Mouse (Mus musculus) heart, embryonic 12.5 days (tissue): ENCODE data around the gene Slc16a4. TPM values are rescaled to one million over a fixed set of nuclear protein-coding genes. Genes with fewer than 3 reads are reported as not detected.

Experiments used
- ATAC-seq: fragments of 200-750 bp; cut with Nextera tagmentation; 2 replicates; pipeline ENCODE4 v1.8.0; 2017; ENCODE audit warnings: moderate TSS enrichment, moderate library complexity; ENCODE audit not compliant: insufficient number of reproducible peaks, low FRiP score
- H3K27ac ChIP-seq: fragments of 300-500 bp; sonication (generic); 2 replicates; pipeline ENCODE4 v1.5.1; 2016; ENCODE audit warnings: mild to moderate bottlenecking, moderate library complexity; ENCODE audit not compliant: poor library complexity, severe bottlenecking
- H3K27me3 ChIP-seq: fragments of 300-500 bp; sonication (generic); replicated peaks from 2 replicates; pipeline ENCODE4 v1.6.1; 2016; ENCODE audit warnings: mild to moderate bottlenecking, moderate library complexity
- H3K36me3 ChIP-seq: fragments of 300-500 bp; sonication (generic); 2 replicates; pipeline ENCODE4 v1.6.1; 2016; ENCODE audit warnings: mild to moderate bottlenecking, moderate library complexity
- H3K4me1 ChIP-seq: fragments of 300-500 bp; sonication (generic); replicated peaks from 2 replicates; pipeline ENCODE4 v1.6.1; 2016; ENCODE audit warnings: mild to moderate bottlenecking
- H3K4me2 ChIP-seq: fragments of 300-500 bp; sonication (generic); 2 replicates; pipeline ENCODE4 v1.6.1; 2016; ENCODE audit warnings: mild to moderate bottlenecking, moderate library complexity
- H3K4me3 ChIP-seq: fragments of 300-500 bp; sonication (generic); 2 replicates; pipeline ENCODE4 v1.5.1; 2016; ENCODE audit warnings: mild to moderate bottlenecking
- H3K9ac ChIP-seq: fragments of 300-500 bp; sonication (generic); 2 replicates; pipeline ENCODE4 v1.6.1; 2016; ENCODE audit warnings: mild to moderate bottlenecking, moderate library complexity
- H3K9me3 ChIP-seq: fragments of 300-500 bp; sonication (generic); replicated peaks from 2 replicates; pipeline ENCODE4 v1.6.1; 2016; ENCODE audit warnings: mild to moderate bottlenecking, moderate library complexity
- WGBS: fragments of 180-500 bp; shearing (Covaris S2); methylation state at CpG from one replicate; pipeline ENCODE4 v1.1.7; 2016; 5-methylcytosine and 5-hydroxymethylcytosine counted together
- polyA plus RNA-seq: library from polyadenylated mRNA; unstranded; fragments of >200 nt; fragmentation: Nextera tagmentation; extraction: Ambion mirVana; gene quantifications from 2 replicates; pipeline ENCODE4 v1.2.1, GENCODE M21; 2016

Gene Slc16a4
- polyA plus RNA-seq, 1 experiment from 2014 or later, result 2.6 TPM

GRCm38 (mm10) chr3:107334202-107334934 is 43.3 kb downstream of the Slc16a4 start:
- Histone ChIP-seq H3K27ac (peak overlapping the region; percentile 100), H3K9ac (peak overlapping the region; percentile 90), H3K4me2 (peak overlapping the region; percentile 86), H3K4me1 (peaks cover 20% of the 10 kb centered on the region), H3K4me3 (peak overlapping the region; percentile 94), H3K36me3 (peaks cover 14% of the 10 kb centered on the region), H3K9me3 (no peaks in the 10 kb centered on the region), H3K27me3 (no peaks in the 10 kb centered on the region)
- WGBS, result 9% methylated on average over 12 of the region's 12 CpGs
- no peak for ATAC-seq

GRCm38 (mm10) chr3:107343971-107344370 is 52.9 kb downstream of the Slc16a4 start:
- no peak for ATAC-seq
- no peak overlapping the region for H3K9ac ChIP-seq
- H3K4me2 ChIP-seq, result no peak overlapping the region
- 36% methylated on average over 3 of the region's 3 CpGs for WGBS
- H3K36me3 ChIP-seq, result no peaks in the 10 kb centered on the region
- H3K4me3 ChIP-seq, result no peak overlapping the region
- H3K9me3 ChIP-seq, result no peaks in the 10 kb centered on the region
- peaks cover 4% of the 10 kb centered on the region; the same call in 1 of the 2 replicates for H3K4me1 ChIP-seq
- no peak overlapping the region for H3K27ac ChIP-seq
- no peaks in the 10 kb centered on the region; the same call in 1 of the 2 replicates for H3K27me3 ChIP-seq

- no peak for ATAC-seq
- Histone ChIP-seq H3K4me3 (no peak overlapping the region), H3K27ac (no peak overlapping the region), H3K4me1 (peaks cover 4% of the 10 kb centered on the region; the same call in 1 of the 2 replicates), H3K9me3 (no peaks in the 10 kb centered on the region), H3K36me3 (no peaks in the 10 kb centered on the region), H3K9ac (no peak overlapping the region), H3K4me2 (no peak overlapping the region), H3K27me3 (no peaks in the 10 kb centered on the region; the same call in 1 of the 2 replicates)
- 48% methylated on average over 3 of the region's 3 CpGs for WGBS
These were observed 54.1 kb downstream of the Slc16a4 start for GRCm38 (mm10) chr3:107345033-107345725.

- no peak overlapping the region for H3K9ac ChIP-seq
- 61% methylated on average over 3 of the region's 3 CpGs for WGBS
- H3K27me3 ChIP-seq, result no peaks in the 10 kb centered on the region; the same call in 1 of the 2 replicates
These were observed 58.0 kb downstream of the Slc16a4 start for GRCm38 (mm10) chr3:107349006-107349405.

GRCm38 (mm10) chr3:107351706-107352105 is 60.7 kb downstream of the Slc16a4 start:
- ATAC-seq, result no peak
- H3K27me3 ChIP-seq, result no peaks in the 10 kb centered on the region
- no peaks in the 10 kb centered on the region for H3K36me3 ChIP-seq
- whole genome bisulfite sequencing, result 60% methylated on average over 3 of the region's 3 CpGs
- H3K9ac ChIP-seq, result no peak overlapping the region
- H3K9me3 ChIP-seq, result no peaks in the 10 kb centered on the region
- no peaks in the 10 kb centered on the region for H3K4me1 ChIP-seq
- no peak overlapping the region for H3K4me2 ChIP-seq
- no peak overlapping the region for H3K4me3 ChIP-seq
- H3K27ac ChIP-seq, result no peak overlapping the region

More at GRCm38 (mm10) chr3:107349006-107349405, 58.0 kb downstream of the Slc16a4 start:
- H3K9me3 ChIP-seq, result no peaks in the 10 kb centered on the region
- ATAC-seq, result no peak
- H3K4me2 ChIP-seq, result no peak overlapping the region
- H3K4me1 ChIP-seq, result peaks cover 4% of the 10 kb centered on the region; the same call in 1 of the 2 replicates
- H3K27ac ChIP-seq, result no peak overlapping the region
- H3K4me3 ChIP-seq, result no peak overlapping the region
- H3K36me3 ChIP-seq, result no peaks in the 10 kb centered on the region

GRCm38 (mm10) chr3:107355618-107356260 is 64.7 kb downstream of the Slc16a4 start:
- no peaks in the 10 kb centered on the region for H3K36me3 ChIP-seq
- ATAC-seq, result no peak
- no peak overlapping the region for H3K27ac ChIP-seq
- H3K4me1 ChIP-seq, result peaks cover 9% of the 10 kb centered on the region
- no peaks in the 10 kb centered on the region for H3K9me3 ChIP-seq
- WGBS, result 79% methylated on average over 6 of the region's 6 CpGs
- no peaks in the 10 kb centered on the region for H3K27me3 ChIP-seq
- no peak overlapping the region for H3K4me3 ChIP-seq
- no peak overlapping the region for H3K9ac ChIP-seq
- no peak overlapping the region for H3K4me2 ChIP-seq

GRCm38 (mm10) chr3:107356964-107357441 is 66.0 kb downstream of the Slc16a4 start:
- WGBS, result under 1% methylated on average over 11 of the region's 11 CpGs
- no peak overlapping the region for H3K4me3 ChIP-seq
- H3K27ac ChIP-seq, result no peak overlapping the region
- peak; percentile 78 for ATAC-seq
- no peaks in the 10 kb centered on the region for H3K36me3 ChIP-seq
- peak overlapping the region; percentile 58 for H3K4me2 ChIP-seq
- no peaks in the 10 kb centered on the region for H3K9me3 ChIP-seq
- H3K4me1 ChIP-seq, result peaks cover 9% of the 10 kb centered on the region
- H3K9ac ChIP-seq, result no peak overlapping the region
- H3K27me3 ChIP-seq, result no peaks in the 10 kb centered on the region

- Histone ChIP-seq H3K27me3 (no peaks in the 10 kb centered on the region), H3K4me2 (no peak overlapping the region), H3K9me3 (no peaks in the 10 kb centered on the region), H3K4me3 (no peak overlapping the region), H3K27ac (no peak overlapping the region), H3K4me1 (peaks cover 9% of the 10 kb centered on the region), H3K36me3 (no peaks in the 10 kb centered on the region), H3K9ac (no peak overlapping the region)
- whole genome bisulfite sequencing, result 65% methylated on average over 3 of the region's 3 CpGs
- no peak for ATAC-seq
These were observed 66.7 kb downstream of the Slc16a4 start for GRCm38 (mm10) chr3:107357700-107358234.

- no peak for ATAC-seq
- Histone ChIP-seq H3K4me2 (no peak overlapping the region), H3K9ac (no peak overlapping the region), H3K36me3 (no peaks in the 10 kb centered on the region), H3K27me3 (0 out of 2 replicates have a peak, but pooled peaks cover 2% of the 10 kb centered on the region), H3K4me3 (no peak overlapping the region), H3K27ac (no peak overlapping the region), H3K4me1 (peaks cover 9% of the 10 kb centered on the region), H3K9me3 (no peaks in the 10 kb centered on the region)
- WGBS, result 61% methylated on average over 4 of the region's 4 CpGs
These were observed 69.3 kb downstream of the Slc16a4 start for GRCm38 (mm10) chr3:107360341-107360740.
